Mouse (Mus musculus) thymus, postnatal 10 days (tissue): ENCODE results near the gene Aipl1.

ENCODE experiments used
- DNase-seq, 2 experiments: peaks; one replicate each; pipeline ENCODE4 v3.0.0; 2021; ENCODE audit warnings: low spot score in 2 of 2

Aipl1 gene

DNA sequence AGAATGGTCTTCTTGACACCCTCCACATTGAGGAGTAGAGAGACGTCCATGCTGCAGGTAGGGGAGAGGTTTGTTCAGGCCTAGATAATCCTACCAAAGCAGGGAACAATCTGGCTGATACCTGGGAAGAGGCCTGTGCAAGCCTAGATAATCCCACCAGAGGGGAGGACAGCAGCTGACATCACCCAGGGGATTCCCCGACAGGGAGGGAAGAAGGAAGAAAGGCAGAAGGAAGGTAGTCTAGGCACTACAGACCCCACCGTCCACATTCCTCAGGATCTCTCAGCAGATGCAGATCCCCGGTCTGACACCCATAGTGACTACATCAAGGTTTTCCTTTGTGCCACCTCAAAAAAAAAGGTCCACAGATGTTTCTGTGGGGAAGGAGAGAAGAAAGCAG lies at the start of gene Aipl1:
Gene Aipl1 (minus strand): TSS at position 101 of the 400 bp plus-strand sequence.
- DNase-seq: no peak

DNA sequence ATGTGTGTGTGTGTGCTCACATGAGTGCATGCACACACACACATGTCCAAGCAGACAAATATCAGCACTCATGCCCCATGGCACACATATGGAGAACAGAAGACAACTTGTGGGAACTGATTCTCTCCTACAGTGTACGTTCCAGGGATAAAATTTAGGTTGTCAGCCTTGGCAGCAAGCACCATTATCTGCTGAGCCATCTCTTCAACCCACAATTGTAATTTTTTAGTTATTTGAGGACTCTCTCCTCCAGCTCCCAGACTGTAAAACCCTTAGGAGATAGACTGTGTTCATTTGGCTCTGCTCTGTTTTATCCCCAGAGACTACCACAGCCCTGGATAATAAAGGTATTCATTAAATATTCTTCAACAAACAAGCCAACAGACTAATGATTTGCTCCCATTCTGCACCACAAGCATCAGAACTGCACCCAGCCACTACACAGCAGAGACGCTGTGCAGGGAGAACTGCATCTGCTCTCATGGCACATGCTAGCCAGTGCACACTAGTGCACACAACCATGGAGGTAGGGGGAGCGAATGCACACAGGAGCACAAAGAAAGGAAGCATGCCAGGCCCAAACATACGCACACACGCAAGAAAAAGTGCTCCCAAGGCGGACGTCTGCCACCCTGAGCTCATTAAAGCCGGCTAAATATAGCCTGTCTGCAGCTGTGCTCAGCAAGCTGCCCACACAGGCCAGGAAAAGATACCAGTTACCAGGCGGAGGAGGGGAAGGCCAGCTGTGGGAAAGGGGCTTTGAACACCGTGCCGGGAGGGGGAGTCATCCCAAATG lies 49.1 kb upstream of the Aipl1 start:
- no peak for DNase-seq

DNA sequence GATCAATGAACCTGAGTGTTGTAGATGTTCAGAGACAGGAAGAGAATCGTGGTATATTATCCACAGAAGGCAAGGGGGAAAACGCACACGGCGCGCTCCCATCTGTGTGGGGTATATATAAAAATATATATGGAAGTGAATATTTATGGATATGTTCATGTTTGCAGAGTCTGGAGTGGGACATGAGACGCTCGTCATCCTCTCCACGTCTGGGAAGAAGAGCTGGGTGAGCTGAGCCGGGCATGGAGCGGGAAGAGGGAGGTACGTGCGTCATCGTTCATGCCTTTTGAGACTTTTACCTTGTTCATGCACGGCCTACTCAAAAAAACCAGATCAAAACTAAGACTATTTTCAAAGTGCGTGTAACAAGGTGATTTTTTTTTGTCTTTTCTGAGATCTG lies 47.0 kb upstream of the Aipl1 start:
- DNase-seq: no peak

DNA sequence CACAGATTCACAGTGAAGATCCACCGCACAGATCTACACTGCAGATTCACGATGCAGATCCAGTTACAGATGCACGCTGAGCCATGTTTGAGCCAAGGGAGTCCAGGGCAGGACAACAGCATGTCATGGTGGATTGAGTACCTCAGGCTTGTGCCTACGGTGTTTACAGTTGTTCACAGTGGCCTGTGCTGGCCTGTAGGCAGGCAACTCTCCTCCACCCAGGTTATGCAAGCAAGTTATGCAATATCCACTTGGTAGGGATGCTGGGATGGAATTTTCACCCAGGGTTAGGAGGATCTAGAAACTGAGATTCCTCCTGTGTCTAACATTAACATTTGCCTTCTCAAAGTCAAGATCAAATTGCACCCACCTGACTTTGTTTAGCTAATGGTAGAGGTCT lies 45.3 kb upstream of the Aipl1 start:
- no peak for DNase-seq

DNA sequence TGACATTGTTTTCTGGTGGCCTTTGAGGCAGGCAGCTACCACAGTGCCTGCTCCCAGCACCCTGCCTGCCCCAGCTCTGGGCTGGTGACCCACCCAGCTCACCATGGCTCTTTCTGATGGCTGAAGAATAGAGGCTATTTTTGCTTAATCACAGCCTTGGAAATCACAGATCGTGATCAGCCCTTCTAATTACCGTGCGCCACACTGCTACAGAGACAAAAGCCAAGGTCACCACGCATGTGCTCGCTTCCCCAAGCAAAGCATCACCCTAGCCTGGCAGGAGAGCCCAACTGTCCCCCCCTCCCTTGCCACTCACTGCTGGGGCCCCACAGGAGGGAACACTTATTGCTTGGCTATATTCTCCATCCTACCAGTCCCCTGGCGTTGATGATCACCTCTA lies 43.2 kb upstream of the Aipl1 start:
- DNase-seq: no peak

DNA sequence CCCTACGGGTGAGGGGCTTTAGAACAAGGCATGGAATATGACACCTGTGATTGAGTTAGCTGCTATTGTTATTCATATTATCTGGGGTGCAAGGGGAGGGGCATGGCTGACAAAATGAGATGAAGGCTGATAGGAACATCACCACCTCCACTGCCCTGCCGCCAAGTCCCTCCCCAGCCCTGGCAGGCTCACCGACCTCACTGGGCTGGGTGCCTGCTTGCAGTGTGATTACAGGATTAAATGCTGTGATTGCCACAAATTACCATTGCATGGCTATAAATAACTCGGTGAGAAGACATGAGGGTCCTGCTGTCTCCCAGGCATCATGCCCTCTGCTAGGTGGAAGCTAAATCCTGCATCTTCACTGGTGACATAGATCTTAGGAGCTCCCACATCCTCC lies 41.3 kb upstream of the Aipl1 start:
- DNase-seq: no peak

DNA sequence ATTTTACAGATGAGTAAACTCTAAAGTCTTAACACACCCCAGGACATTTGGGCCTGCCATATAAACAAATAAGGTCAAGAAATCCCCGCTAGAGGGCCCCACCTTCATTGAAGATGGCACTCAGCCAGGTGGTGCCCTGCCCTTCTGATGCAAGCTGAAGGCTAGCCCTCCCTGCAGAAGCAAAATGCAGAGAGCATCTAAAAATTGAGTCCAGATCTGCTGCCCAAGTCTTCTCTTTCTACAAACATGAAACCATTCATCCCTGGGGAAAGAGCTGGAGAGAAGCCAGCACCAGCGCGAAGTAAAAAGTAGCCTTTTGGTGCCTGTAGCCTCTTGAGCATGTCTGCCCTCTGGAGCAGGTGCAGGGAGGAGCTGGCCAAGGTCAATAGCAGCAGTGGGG lies 40.7 kb upstream of the Aipl1 start:
- DNase-seq: no peak

DNA sequence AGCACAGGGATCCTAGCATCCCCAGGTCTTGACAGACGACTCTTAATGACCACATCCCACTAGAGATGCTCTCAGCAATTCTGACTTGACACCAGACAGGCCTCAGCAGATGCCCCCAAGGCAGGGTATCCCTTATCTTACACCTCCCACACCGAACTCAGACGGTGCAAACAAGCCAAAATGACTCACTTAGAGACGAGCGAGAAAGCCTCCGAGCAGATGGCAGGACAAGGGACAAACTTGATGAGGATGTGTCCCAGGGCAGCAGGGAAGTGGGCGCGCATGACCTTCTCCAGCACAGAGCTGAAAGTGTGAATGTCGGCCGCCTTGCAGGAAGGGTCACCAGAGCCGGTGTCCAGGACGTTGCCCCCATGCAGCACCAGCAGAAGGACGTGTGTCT lies 36.9 kb upstream of the Aipl1 start:
- DNase-seq: no peak

DNA sequence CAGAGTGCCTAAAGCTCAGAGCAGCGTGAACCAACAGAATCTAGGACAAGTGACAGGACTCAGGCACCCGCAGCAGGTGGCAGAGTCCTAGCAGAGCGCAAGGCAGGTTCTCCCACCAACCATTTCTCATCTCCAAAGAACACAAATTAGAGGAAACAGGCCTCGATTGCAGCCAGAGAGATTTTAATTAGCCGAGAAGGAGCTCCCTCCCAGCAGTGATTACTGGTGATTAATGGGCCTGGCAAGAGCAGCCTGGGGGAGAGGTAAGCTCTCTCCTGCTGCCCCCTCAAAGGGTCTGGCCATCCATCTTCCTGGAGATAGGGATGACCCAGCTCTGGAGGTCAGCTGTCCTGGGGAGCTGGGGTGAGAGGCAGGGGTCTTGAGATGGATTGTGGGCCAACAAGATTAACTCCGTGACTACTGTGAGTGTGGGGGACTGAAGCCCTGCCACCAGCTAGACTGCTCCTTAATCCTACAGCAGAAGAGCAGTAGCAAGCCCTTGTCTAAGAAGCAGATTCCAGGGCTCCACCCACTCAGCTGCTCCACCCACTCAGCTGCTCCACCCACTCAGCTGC lies 35.1 kb upstream of the Aipl1 start:
- DNase-seq: no peak

DNA sequence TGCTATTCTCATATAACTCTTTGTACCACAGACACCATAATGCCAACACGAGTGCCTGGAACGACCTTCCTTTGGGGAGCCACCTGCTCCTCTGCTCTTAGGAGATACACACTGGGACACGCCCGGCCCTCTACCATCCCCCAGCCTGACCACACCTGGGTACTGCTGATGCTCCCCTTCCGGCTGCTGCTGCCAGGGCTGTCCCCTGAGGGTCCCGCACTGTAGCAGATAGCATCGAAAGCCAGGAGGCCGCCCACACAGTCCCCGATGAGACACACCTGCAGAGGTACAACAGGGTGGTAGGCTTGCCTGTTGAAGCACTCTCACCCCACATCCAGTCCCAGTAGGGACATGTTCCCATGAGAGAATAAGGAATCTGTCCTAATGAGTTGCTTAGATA lies 33.4 kb upstream of the Aipl1 start:
- no peak for DNase-seq

DNA sequence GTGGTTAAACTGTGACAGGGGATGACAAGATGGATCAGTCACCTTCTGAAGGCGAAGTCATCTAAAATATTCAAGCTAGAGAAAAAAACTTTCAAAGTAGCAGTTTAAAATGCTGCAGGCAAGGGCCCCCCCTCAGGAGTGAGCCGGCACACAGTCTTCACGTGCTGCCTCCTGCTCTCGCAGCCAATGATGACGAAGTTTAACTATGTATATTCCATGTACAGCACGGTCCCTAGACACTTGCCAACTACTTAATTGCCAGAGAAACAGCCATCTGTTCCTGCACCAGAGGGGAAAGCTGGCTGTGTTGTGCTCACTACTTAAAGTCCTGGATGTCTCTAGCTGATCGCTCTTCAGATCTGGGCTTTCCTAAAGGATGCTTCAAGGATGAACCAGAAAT lies 30.7 kb upstream of the Aipl1 start:
- DNase-seq: no peak

DNA sequence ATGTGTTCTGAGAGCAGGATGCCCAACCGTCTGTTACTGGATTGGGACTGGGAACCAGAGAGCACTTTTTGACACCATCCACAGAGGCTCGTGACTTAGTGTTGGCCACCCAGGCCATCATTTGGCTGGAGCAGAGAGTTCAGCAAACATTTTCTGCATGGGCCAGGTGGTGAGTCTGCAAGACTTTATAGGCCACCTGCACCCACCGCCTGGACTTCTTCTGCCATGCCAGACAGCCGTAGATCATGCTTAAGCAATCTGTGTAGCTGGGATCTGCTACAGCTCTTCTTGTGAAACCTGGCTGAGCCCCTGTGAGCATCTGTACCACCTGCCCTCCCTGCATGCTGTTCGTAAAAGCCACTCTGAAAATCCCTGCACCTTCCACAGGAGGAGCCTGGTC lies 30.0 kb upstream of the Aipl1 start:
- no peak for DNase-seq

DNA sequence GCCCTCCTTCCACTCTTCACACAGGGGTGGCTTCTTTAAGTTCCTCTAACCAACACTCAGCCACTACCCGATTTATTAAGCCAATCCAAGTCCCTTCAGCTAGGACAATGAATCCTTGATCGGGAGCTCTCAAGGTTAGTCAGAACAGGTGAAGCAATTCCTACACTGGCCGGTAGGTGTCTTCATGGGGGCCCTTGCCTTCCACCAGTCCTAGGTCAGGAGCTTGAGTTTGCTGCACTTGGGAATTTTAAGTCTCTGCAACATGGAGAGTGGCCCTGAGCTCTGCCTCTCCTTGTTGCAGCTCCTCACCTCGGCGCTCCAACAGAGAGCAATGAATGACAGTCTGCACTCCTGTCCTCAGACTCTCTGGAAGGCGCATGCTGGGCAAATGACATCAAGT lies 29.0 kb upstream of the Aipl1 start:
- peak in 1 of 2 experiments; percentile 22 for DNase-seq

DNA sequence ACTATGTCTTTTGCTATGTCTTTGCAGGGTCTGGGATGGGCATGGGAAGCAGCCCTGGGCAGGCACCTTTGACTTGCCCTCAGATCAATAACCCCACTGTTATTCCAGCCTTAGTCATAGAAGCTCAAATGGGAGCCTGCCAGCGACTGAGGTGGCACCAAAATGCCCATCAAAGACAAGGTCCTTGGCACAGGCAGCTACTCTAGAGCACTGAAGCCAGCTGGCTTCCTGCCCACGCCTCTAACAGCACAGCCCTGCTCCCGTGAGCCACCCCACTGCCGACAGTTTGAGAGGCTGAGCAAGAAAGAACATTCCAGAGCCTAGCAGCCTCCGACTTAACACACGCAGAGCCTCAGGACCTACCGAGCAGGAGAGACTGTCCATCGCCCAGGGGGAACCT lies 27.8 kb upstream of the Aipl1 start:
- DNase-seq: no peak

DNA sequence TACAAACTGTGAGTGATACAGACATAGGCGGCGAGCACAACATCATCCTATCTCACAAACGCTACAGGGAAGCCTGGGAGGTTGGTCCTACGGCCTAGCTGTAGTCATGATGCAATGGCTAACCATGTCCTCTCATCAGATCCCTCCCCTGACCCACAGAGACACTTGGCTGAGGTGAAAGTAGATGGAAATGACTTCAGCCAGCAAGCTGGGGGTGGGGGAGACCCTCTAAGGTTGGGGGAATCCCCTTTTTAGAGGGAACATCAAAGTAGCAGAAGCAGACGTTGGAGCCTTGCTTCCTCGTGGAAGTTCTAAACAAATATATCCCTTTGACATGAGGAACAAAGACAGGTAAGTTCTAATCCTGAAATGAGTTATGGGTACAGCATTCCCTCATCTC lies 27.1 kb upstream of the Aipl1 start:
- no peak for DNase-seq

DNA sequence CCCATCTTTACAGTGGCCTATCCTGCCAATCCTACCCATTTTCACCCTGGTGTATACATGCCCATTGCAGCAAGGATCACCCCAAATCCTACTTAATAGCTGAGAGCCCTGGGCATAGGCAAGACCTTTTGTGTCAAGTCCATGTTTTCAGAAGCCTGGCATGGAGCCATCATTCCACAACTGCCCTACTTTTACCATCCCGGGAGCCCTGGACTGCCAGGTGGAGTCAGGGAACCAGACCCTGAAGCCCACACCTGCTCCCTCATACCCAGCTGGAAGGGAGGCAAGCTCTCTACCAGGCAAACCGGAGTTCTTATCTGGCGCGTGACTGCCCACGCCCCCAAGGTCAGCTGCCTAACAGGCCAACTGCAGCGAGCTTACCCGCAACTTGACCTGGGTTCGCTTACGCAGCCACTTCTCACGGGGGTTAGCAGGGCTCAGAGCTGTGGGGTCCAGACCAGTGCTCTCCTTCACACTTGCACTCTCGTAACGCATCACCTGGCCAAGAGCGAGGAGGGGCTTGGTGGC lies 23.8 kb upstream of the Aipl1 start:
- DNase-seq: no peak

DNA sequence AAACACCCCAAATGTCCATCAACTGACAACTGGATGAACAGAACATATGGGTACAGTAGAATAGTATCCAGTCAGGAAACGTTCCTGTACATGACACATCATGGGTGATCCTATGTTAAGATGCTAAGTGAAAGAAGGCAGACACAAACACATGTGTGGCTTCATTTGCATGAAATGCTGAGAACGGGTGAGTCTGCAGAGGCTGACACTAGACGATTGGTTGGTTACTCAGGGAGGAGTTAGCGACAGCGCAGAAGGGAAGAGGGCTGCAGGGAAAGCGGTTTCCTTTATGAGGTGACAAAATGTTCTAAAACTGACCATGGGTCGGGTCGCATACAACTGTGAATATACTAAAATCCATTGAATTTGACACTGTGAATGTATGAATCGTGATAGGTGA lies 23.1 kb upstream of the Aipl1 start:
- no peak for DNase-seq

DNA sequence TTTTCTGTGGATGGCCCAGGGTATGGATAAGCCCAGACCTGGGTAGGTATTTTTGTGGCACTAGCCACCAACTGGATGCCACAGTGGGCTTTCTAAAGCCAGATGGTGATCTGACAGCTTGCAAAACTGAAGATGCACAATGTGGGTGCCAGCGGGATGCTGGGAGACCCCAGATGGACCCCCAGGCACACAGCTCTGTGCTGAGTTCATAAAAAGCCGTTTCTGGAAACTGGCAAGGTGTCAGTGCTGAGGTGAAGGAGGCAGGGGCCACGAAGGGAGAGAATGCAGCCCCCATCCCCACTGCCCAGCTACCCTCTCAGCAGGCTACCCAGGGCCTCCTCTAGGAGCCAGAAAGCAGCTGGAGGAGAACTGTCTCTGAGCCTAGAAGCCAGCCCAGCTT lies 19.9 kb upstream of the Aipl1 start:
- no peak for DNase-seq

DNA sequence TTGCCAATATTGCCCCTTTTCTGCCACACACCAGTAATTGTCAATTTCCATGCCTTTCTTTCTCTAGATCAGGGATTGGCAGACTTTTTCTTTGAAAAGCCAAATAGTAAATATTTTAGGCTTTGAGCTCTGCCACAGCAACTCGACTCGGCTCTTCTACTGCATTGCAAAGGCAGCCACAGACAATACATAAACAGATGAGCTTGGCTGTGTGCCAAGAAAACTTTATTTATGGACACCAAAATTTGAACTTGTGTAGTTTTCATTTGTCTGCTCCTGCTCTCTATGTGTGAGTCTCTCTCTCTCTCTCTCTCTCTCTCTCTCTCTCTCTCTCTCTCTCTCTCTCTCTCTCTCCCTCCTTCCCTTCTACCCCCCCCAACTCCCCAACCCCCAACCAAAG lies 17.9 kb upstream of the Aipl1 start:
- DNase-seq: no peak

DNA sequence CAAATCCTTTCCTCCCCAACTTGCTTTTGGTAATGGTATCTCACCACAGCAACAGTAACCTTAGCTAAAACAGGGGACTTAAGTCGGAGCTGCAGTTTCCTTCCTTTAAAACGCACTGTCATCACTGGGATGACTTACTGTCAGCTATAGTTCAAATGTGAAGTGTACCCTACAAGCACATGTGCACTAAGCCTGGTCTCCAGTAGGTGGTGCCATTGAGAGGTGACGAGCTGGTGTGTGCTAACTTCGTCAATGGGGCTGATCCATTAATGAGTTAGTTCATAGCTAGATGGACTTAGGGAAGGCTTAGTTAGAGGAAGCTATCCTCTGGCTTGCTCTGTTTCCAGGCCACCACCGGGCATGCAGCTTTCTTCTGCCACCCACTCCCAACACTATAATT lies 15.3 kb upstream of the Aipl1 start:
- DNase-seq: peak; percentile 47 to 72

DNA sequence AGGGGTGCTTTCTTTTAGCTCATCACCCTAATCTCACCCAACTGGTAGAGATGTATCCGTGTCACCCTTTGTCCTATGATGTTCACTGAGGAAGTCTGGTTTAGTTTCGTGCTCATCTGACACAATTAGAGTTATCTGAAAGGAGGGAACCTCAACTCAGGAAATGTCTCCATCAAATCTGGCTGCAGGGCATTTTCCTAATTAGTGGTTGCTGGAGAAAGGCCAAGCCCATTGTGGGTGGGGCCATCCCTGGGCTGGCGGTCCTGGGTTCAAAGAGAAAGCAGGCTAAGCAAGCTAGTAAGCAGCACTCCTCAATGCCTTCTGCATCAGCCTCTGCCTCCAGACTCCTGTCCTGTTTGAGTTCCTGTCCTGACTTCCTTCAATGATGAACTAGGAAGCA lies 14.9 kb upstream of the Aipl1 start:
- no peak for DNase-seq

DNA sequence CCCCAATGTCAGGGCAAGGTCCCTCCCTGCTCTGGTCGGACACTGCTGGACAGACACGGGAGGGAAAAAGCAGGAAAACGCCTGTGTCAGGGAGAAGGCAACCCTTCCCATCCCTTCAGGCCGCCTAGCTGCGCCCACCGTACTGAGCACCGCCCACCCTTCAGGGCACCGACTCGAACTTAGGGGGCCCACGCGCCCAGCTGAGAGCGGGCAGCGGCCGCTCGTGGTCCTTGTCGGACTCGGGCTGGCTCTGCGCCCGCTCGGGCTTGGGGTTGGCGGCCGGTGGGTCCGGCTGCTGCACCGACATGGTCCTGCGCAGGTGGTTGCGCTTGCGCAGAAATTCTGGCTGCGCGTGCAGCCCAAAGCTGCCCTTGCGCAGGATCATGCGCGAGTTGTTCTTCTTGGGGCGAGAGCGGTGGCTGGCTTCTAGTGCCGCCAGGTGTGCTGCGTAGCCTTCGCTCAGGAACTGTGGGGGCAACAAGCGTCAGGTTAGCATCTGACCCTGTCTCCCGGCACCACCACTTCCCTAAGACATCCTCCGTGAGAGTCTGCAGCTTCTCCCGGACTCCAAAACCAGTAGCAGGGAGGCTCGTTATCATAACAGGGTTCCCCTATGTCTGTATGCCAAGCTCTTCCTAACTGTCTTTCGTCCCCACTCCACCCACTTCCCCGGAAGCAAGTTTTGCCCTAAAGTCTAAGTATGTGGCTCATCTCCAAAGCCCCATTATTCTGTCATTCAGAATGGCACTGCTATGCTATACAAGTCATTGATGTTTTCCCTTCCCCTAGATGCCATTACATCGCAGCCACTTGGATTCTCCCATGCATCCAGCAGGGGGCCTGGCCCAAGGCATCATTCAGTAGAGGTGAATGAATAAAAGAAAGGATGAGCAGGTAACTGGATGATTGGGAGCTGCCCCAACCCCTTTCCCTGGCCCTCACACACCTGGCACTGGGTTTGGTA lies 13.9 kb upstream of the Aipl1 start:
- DNase-seq: no peak
